Mouse (Mus musculus) right cerebral cortex, postnatal 4 days (tissue): ENCODE measurements around the gene Socs2.
"Not testable (repeated sequence)": the region's sequence is repeated elsewhere in the genome, so short reads cannot be mapped to it uniquely, and the experiment has no call there.

Experiments used
- DNase-seq: peaks from one replicate; pipeline ENCODE4 v3.0.0-alpha.2; 2022

Socs2 gene

DNA sequence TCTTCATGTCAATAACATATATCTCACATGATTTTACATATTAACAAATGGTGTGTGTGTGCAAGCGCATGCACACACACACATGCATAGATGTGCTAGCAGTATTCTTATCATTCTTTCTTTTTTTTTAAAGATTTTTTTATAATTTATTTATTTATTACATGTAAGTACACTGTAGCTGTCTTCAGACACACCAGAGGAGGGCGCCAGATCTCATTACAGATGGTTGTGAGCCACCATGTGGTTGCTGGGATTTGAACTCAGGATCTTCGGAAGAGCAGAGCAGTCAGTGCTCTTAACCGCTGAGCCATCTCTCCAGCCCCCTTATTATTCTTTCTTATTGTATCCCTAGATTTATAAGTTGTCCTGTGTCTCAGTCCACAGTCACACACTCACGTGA lies 27.2 kb downstream of the Socs2 start:
- not testable (repeated sequence) for DNase-seq

DNA sequence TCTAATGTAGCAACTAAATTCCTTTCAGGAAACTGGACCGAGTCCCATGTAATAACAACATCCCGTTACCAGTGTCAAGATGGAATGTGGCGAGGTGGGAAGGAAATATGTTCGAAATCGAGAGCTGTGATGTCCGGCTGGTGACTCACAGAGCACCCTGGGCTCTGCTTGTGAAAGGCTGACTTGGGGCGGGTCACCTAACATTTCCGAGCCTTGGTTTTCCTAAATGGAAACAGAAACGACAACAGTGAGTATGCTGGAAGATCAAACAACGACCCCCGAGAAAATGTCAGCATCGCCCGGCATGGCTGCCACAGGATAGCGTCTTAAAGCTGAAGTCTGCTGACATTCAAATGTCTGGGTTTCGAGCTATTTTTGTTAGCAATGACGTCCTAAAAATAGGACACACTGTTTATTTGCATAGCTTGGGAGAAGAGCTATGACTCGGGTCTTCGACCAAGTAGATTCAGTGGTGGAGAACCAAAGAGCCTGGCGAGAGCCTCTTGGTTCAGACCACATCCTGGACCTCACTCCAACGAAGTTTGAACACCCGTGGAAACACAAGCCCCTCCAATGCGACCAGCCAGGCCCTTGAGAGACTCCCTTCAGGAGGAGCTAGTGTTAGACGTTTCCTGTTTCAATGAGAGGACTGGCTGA lies 28.0 kb downstream of the Socs2 start:
- DNase-seq, result no peak

- no peak for DNase-seq
Measured at GRCm38 (mm10) chr10:95386527-95386926, 30.5 kb downstream of the Socs2 start.

DNA sequence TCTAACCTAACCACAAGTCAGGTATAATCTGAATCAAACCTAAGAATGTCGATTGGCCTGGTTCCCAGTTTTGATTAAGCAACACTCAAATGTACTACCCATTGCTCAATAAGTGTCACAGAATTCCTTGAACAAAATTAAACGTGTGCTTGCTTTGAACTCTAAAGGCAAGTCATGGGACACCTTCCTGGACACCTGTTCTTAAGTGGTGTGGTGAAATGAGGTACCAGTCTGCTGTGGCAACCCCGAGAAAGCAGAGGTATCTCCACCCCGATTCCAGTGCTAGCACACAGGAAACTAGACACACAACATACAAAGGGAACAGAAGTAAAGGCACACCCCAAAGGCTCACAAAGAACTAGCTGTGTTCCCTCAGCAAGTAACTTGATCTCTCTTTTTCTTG lies 31.2 kb downstream of the Socs2 start:
- DNase-seq, result no peak

DNA sequence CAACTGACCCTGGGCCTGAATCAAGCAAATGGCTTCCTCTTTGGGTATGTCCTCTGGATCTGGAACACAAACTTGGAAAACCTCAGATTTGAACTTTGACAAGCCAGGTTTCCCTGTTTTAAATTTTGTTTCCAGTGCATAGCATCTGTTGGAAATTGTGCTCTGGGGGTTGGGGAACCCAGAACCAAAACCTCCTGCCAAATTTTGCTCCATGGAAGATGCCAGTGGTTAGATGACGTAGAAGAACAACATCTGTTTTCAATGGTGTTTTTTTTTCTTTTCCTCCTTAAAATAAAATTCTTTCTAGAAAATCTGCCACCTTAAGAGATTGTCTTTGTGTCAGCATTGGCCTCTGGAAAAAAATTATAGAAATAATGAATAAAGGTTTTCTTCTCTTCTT lies 31.9 kb downstream of the Socs2 start:
- no peak for DNase-seq

DNA sequence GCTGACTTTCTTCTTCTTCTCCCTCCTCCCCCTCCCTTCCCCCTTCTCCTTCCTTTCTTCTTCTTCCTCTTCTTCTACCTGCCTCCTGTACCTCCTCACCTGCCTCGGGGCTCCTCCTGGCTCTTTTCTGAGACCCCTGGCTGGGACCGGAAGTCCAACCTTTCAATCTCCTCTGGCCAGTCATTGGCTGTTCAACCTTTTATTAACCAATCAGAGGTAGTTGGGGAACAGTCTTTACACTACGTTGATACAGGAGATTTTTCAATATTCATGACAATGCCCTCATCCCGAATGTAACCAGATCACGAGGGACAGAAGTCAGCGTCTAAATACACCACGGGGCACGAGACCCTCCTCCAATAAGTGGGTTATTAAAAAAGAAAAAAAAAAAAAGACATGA lies 32.5 kb downstream of the Socs2 start:
- no peak for DNase-seq

GRCm38 (mm10) chr10:95373340-95373739 lies 43.6 kb downstream of the Socs2 start:
- DNase-seq, result no peak

GRCm38 (mm10) chr10:95371942-95372341 lies 45.0 kb downstream of the Socs2 start:
- DNase-seq, result no peak

DNA sequence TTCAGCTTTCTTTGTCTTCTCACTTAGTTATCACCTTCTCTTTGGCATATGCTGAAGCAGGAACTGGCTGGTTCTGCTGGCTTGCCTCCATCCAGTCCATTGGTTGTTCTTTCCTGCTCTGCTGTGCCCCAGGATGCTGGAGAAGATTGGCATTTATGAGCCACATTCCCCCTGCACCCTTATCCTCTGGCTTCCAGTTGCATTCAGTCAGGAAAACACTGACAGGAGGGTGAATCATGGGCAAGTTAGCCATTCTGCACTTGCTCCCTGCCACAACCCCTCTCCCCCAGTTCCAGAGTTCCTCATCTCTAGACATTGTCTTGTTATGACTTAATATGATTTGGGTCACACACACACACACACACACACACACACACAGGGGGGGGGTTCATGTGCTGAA lies 47.8 kb downstream of the Socs2 start:
- DNase-seq, result no peak

- no peak for DNase-seq
Measured at GRCm38 (mm10) chr10:95368151-95368550, 48.8 kb downstream of the Socs2 start.

- DNase-seq, result no peak
Measured at GRCm38 (mm10) chr10:95367661-95368089, 49.3 kb downstream of the Socs2 start.

DNA sequence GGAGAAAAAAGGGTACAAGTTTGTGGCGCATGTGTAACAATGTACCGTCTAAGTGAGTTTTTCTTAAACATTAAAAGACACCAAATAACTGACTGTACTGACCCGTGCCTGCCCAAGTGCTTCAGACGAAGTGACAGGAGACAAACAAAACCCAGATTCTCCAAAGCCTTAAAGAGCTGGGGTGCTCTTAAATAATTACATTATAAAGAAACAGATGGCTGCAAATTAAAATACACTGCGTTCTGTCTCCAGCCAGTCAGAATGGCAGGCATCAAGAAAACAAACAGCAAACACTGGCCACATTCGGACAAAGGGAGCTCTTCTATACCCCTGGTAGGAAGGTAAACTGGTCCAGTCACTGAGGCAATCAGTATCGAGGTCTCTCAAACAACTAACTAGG lies 49.7 kb downstream of the Socs2 start:
- DNase-seq, result no peak

DNA sequence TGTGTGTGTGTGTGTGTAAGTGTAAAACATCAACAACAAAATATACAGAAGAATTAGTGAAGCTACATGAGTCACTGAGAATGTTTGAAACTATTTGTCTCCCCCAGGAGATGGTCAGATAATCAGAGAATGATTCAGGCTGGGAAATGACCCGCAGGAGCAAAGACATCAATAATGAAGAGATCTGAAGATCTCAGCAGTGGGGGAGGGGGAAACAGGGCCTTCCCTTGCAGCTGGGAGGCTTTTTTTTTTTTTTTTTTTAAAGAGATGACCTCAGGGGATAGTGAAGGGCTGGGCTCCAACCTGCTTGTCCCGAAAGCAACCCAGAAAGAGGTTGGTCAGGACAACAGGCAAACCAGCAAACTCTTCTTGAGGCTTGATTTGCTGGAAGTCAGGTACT lies 54.7 kb downstream of the Socs2 start:
- no peak for DNase-seq

GRCm38 (mm10) chr10:95361260-95361841 lies 55.6 kb downstream of the Socs2 start:
- DNase-seq, result no peak

DNA sequence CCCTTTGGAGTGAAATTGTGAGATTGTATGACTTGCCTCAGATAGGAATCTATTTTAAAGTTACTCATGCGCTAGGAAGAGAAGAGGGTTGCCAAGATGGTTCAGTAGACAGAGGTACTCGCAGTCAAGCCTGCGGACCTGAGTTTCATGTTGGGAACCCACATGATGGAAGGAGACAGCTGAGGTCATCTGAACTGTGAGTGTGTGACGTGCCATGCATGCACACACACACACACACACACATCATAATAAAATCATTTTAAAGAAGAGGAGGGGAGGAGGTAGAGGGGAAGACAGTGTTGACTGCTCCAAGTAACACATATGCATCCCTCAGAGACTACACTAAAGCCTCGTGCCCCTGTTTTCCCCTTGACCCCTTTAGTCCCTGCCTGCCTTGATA lies 56.9 kb downstream of the Socs2 start:
- no peak for DNase-seq

- no peak for DNase-seq
Measured at GRCm38 (mm10) chr10:95357721-95358120, 59.3 kb downstream of the Socs2 start.

- DNase-seq, result no peak
Measured at GRCm38 (mm10) chr10:95356711-95357110, 60.3 kb downstream of the Socs2 start.

GRCm38 (mm10) chr10:95355678-95356268 lies 61.2 kb downstream of the Socs2 start:
- DNase-seq, result no peak

DNA sequence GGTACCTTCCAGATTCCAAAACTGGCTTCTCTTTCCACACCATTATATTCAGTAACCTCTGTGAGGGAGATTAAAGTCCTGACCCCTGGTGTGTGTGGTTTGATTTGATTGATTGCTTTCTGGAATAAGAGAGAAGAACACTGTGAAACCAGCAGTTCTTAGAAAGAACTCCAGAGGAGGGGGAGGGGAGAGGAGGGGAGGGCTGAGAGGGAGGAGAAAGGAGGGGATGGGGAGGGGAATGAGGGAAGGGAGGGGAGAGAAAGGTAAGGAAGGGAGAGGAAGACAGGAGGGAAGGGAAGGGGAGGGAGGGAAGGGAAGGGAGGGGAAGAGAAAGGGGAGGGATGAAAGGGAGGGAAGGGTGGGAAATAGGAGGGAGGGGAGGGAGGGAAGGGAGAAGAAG lies 62.3 kb downstream of the Socs2 start:
- no peak for DNase-seq

DNA sequence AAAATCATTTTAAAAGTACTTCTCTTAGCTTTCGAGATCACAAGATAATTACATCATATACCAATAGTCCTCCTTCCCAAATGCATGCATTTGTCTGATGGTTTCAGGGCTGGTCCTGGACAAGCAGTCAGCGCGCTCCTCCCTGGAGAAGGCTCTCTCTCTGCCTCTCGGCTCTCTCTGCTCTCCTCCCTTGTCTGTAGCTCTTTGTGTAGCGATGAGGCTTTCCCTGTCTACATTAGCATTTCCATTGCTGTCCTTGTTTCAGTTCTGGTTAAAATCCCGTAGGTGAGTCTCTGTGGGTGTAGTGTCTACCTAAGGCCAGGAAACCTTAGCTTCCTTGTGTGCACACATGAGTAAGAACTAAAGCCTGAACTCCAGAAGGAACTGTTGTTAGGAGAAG lies 62.9 kb downstream of the Socs2 start:
- DNase-seq, result no peak

DNA sequence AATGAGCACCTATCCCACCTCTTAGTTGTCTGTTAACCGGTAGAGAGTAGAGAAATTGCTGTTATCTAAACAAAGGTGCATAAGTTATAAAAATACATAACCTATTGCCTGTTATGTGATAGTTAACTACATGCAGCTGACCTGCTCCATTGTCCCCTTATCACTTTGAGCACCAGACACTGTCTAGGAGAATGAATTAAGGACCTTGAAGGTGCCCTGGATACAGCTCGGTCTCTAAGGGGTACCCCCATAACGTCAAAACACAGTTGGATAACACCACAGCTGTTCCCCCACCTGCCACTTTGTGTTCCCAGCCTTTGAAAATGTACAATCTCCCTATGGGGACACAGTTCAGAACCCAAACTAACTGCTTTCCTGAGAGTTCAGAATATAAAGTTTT lies 68.5 kb downstream of the Socs2 start:
- no peak for DNase-seq

DNA sequence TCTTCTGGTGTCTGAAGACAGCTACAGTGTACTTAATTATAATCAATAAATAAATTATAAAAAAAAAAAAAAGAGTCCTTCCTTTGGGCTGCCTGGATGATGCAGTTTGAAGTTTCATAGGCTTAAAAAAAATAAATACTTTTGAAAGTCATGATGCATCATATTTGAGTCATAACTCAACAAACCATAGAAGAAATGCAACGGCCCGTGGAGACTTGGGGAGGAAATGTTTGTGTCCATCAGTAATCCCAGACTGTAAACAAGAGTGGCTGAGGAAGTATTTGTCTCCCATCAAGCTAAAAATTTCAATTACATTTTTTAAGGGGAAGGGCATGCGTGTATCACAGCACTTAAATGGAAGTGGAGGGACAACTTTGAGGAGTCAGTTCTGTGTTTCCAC lies 69.2 kb downstream of the Socs2 start:
- DNase-seq, result no peak

- DNase-seq, result no peak
Measured at GRCm38 (mm10) chr10:95342833-95343590, 74.0 kb downstream of the Socs2 start.

DNA sequence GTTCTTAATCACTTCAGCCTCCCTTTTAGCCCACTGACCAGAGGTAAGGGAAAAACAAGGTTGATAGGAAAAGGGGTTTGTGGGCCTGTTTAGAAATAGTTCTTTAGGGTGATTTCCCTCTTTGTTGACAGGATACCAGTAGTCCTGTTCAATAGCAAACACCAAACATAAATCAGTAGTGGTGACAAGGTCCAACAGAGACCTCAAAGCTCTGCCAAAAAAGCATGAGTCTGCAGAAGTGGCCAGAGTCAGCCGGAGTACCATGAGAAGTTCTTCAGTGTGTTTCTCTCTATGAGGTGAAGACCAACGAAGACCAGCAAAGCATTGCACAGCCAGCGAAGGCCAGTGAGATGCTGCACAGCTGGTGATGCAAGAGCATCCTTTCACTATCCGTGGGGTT lies 76.3 kb downstream of the Socs2 start:
- DNase-seq, result no peak
